Mouse (Mus musculus) forebrain, embryonic 11.5 days (tissue): ENCODE results near the gene Arpc5l. TPM values are rescaled to one million over a fixed set of nuclear protein-coding genes. Genes with fewer than 3 reads are reported as not detected.

ENCODE experiments used
- ATAC-seq: fragments of 200-750 bp; cut with Nextera tagmentation; replicated peaks from 2 replicates; pipeline ENCODE4 v1.8.0; 2017; ENCODE audit warnings: moderate TSS enrichment; ENCODE audit not compliant: low FRiP score
- DNase-seq: peaks from one replicate; pipeline ENCODE4 v3.0.0-alpha.2; 2017; ENCODE audit warnings: low spot score
- H3K27ac ChIP-seq: fragments of 300-500 bp; sonication (generic); 2 replicates; pipeline ENCODE4 v1.5.1; 2014; ENCODE audit warnings: low read depth, low read length
- H3K27me3 ChIP-seq: fragments of 300-500 bp; sonication (generic); 2 replicates; pipeline ENCODE4 v1.6.1; 2014; ENCODE audit warnings: mild to moderate bottlenecking, low read length, mixed read lengths; ENCODE audit not compliant: control insufficient read depth, insufficient read depth
- H3K36me3 ChIP-seq: fragments of 300-500 bp; sonication (generic); 2 replicates; pipeline ENCODE4 v1.6.1; 2014; ENCODE audit warnings: mild to moderate bottlenecking, low read length, moderate library complexity, mixed read lengths; ENCODE audit not compliant: control insufficient read depth, insufficient read depth
- H3K4me1 ChIP-seq: fragments of 300-500 bp; sonication (generic); replicated peaks from 2 replicates; pipeline ENCODE4 v1.6.1; 2014; ENCODE audit warnings: low read length, mixed read lengths; ENCODE audit not compliant: control insufficient read depth, insufficient read depth
- H3K4me2 ChIP-seq: fragments of 300-500 bp; sonication (generic); 2 replicates; pipeline ENCODE4 v1.6.1; 2014; ENCODE audit warnings: low read depth, mild to moderate bottlenecking, low read length, moderate library complexity, mixed read lengths; ENCODE audit not compliant: severe bottlenecking
- H3K4me3 ChIP-seq: fragments of 300-500 bp; sonication (generic); 2 replicates; pipeline ENCODE4 v1.5.1; 2014; ENCODE audit warnings: low read depth, low read length
- H3K9ac ChIP-seq: fragments of 300-500 bp; sonication (generic); 2 replicates; pipeline ENCODE4 v1.6.1; 2014; ENCODE audit warnings: low read length
- H3K9me3 ChIP-seq: fragments of 300-500 bp; sonication (generic); 2 replicates; pipeline ENCODE4 v1.6.1; 2016; ENCODE audit warnings: low read length, mixed read lengths; ENCODE audit not compliant: control insufficient read depth
- WGBS: fragments of 180-500 bp; shearing (Covaris S2); extraction: QIAGEN DNeasy Blood & Tissue Kit; methylation state at CpG from one replicate; pipeline ENCODE4 v1.1.7; 2014; 5-methylcytosine and 5-hydroxymethylcytosine counted together
- polyA plus RNA-seq: library from polyadenylated mRNA; unstranded; fragments of >200 nt; fragmentation: Nextera tagmentation; extraction: Ambion mirVana; gene quantifications from 2 replicates; pipeline ENCODE4 v1.2.1, GENCODE M21; 2014

Arpc5l gene
- polyA plus RNA-seq, 1 experiment from 2014 or later: 146 TPM

DNA sequence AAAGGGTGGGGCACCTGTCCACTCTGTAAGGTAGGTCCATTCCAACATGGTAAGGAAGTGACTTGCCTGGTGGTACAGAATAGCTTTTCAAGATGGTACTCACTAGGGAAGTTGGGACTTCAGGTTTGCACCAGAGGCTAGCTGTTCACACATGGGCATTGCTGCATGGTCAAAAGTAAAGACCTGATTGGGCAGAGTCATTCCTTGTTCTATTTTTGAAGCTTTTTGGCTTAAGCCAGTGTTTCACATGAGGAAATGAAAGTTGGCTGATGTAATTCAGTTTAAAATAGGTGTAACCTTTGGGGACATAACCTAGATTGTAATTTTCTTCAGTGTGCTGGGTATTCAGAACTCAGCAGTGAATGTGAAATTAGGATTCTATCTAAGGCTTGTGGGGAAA lies 6.1 kb downstream of the Arpc5l start:
- H3K9me3 ChIP-seq: no peaks in the 10 kb centered on the region
- no peaks in the 10 kb centered on the region for H3K27me3 ChIP-seq
- no peaks in the 10 kb centered on the region; the same call in 1 of the 2 replicates for H3K36me3 ChIP-seq
- H3K27ac ChIP-seq: no peak overlapping the region
- peaks cover 9% of the 10 kb centered on the region; the same call in 1 of the 2 replicates for H3K4me1 ChIP-seq
- no peak overlapping the region for H3K4me2 ChIP-seq
- ATAC-seq (no peak), DNase-seq (no peak)
- no peak overlapping the region for H3K9ac ChIP-seq
- H3K4me3 ChIP-seq: no peak overlapping the region

DNA sequence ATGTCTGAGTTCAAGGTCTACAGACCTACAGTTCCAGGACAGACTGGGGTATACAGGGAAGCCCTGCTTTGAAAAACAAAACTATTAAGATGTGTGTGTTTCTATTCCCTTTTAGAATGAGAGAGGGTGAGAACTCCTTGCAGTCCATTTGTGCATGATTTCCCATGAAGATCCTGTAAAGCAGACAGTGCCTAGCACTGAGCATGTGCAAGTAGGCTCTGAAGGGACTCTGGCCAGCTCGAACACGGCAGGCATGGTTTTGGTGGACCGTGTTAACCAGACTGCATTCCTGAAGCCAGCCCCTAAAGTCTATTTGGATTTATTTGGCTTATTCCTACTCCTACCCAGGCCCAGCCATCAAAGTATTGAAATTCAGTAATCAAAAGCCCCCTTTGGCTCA lies 6.8 kb downstream of the Arpc5l start:
- peaks cover 2% of the 10 kb centered on the region; the same call in 1 of the 2 replicates for H3K36me3 ChIP-seq
- no peak for DNase-seq
- 92% methylated on average over 3 of the region's 3 CpGs for WGBS
- H3K27ac ChIP-seq: no peak overlapping the region
- H3K27me3 ChIP-seq: no peaks in the 10 kb centered on the region
- no peak overlapping the region for H3K9ac ChIP-seq
- H3K4me2 ChIP-seq: no peak overlapping the region
- ATAC-seq: no peak
- H3K4me3 ChIP-seq: no peak overlapping the region
- H3K4me1 ChIP-seq: peaks cover 8% of the 10 kb centered on the region; the same call in 1 of the 2 replicates
- H3K9me3 ChIP-seq: no peaks in the 10 kb centered on the region

DNA sequence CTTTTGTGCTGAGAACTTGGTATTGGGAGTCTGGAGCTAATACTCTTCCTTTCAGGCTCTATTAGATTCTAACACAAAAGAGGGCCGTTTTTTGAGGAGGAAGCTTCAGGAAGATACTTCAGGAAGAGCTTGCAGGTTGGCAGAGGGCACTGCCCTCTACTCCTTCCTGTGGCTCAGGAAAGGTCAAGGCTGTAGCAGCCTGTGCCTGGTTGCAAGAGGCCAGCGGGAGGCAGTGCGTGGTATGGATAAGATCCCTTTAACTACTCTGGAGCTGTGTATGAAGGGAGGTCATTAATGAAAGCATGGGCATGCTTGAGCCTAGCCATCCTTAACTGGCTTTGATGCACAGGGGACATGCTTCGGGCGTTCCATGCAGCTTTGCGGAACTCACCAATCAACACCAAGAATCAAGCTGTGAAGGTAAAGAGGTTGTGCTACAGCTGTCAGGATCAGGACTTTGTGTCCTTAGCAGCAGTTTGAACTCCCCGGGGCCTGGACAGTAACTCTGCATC lies 7.7 kb downstream of the Arpc5l start:
- no peak for ATAC-seq
- Histone ChIP-seq H3K4me3 (no peak overlapping the region), H3K4me1 (peaks cover 5% of the 10 kb centered on the region; the same call in 1 of the 2 replicates), H3K9me3 (no peaks in the 10 kb centered on the region), H3K9ac (no peak overlapping the region), H3K27ac (no peak overlapping the region), H3K4me2 (no peak overlapping the region), H3K27me3 (no peaks in the 10 kb centered on the region), H3K36me3 (peaks cover 2% of the 10 kb centered on the region; the same call in 1 of the 2 replicates)
- WGBS: 90% methylated on average over 7 of the region's 7 CpGs
- no peak for DNase-seq

DNA sequence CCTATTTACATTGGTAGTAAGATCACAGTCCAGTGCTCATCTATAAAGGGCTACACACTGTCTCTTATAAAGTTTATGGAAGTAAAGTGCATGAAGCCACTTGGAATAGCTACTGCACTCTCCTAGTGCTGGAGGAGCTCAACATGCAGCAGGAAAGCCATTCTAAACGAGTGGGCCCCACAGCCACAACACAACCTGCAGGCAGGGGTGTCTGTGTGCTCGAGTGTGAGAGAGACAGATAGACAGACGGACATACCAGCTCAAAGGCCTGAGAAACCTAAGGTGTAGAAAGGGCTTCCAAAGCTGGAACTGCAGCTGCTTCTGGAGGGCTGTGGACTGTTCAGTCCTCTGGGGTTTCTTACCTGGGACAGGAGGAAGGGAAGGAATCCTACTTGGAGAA lies 11.4 kb downstream of the Arpc5l start:
- no peak for DNase-seq
- Histone ChIP-seq H3K9ac (no peak overlapping the region), H3K27ac (no peak overlapping the region), H3K27me3 (no peaks in the 10 kb centered on the region), H3K36me3 (peaks cover 2% of the 10 kb centered on the region; the same call in 1 of the 2 replicates), H3K4me3 (no peak overlapping the region), H3K9me3 (no peaks in the 10 kb centered on the region), H3K4me1 (no peaks in the 10 kb centered on the region), H3K4me2 (no peak overlapping the region)
- no peak for ATAC-seq
- 85% methylated on average over 3 of the region's 3 CpGs for WGBS

DNA sequence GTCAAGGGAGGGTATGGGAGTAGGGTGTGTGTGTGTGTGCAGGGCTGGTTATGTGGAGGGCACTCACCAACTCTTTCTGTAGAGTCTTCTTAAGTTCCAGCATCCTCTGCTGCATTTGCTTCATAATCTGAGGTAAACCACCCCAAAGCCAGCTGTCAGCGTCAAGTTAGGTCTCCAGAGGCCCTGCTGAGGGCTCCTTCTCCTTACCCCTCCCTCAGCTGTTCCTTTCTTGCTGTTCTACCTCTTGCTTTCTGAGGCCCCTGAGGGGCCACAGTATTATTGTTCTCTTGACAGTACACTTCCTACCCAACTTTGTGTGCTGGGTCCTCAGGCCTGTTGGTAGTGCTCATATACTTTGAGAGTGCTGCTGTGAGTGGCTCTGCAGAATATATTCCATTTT lies 14.9 kb downstream of the Arpc5l start:
- Histone ChIP-seq H3K9ac (no peak overlapping the region), H3K27ac (no peak overlapping the region), H3K9me3 (no peaks in the 10 kb centered on the region), H3K27me3 (no peaks in the 10 kb centered on the region), H3K4me3 (no peak overlapping the region), H3K4me1 (no peaks in the 10 kb centered on the region), H3K36me3 (peaks cover 9% of the 10 kb centered on the region; the same call in 1 of the 2 replicates), H3K4me2 (no peak overlapping the region)
- ATAC-seq (no peak), DNase-seq (no peak)
- WGBS: 100% methylated on average over 1 of the region's 1 CpGs

DNA sequence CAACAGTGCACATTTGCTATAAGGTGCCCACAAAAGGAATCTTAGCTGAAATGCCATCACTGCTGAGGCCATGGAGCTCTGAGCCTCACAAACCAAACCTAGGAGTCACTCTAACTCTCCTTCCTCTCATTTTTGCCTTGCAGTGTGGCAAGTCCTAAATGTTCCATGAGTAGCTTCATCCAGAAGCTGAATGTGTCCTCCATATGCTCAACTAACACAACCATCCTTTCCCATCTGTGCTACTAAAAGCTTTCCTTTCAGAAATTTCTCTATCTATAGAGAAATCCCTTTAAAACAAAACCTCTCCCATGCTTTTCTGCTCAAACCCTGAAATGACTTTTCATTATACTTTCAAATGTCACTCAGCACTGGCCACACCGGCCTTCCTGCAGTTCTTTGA lies 26.5 kb downstream of the Arpc5l start:
- ATAC-seq: no peak
- H3K27ac ChIP-seq: no peak overlapping the region
- WGBS: 96% methylated on average over 1 of the region's 1 CpGs
- no peaks in the 10 kb centered on the region for H3K4me1 ChIP-seq
- no peak for DNase-seq
- H3K9ac ChIP-seq: no peak overlapping the region
- H3K4me3 ChIP-seq: no peak overlapping the region
- no peak overlapping the region for H3K4me2 ChIP-seq
- H3K36me3 ChIP-seq: peaks cover 6% of the 10 kb centered on the region
- no peaks in the 10 kb centered on the region for H3K9me3 ChIP-seq
- no peaks in the 10 kb centered on the region for H3K27me3 ChIP-seq

DNA sequence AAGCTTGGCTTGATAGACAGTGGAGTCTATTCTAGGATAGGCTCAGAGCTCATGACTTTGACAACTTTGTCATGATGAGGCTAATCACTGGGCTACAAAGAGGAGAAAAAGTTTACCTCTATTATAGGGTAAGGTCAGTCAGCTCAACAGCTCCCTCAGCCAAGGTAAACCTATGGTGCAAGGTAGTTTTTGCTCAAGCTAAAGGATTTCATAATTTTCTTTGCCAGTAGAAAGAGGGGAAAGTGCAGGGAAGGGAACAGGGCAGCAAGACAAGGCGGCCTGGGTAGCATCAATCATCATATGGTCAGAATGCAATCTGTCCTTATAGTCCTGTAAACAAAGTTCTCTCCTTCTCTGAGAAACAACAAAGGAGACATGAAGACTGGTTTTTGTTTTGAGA lies 35.1 kb downstream of the Arpc5l start:
- Histone ChIP-seq H3K9ac (no peak overlapping the region), H3K27me3 (no peaks in the 10 kb centered on the region), H3K4me3 (no peak overlapping the region), H3K27ac (no peak overlapping the region), H3K4me1 (no peaks in the 10 kb centered on the region), H3K4me2 (no peak overlapping the region), H3K36me3 (peaks cover 10% of the 10 kb centered on the region), H3K9me3 (no peaks in the 10 kb centered on the region)
- no peak for ATAC-seq
- WGBS: 88% methylated on average over 1 of the region's 1 CpGs
- DNase-seq: no peak

DNA sequence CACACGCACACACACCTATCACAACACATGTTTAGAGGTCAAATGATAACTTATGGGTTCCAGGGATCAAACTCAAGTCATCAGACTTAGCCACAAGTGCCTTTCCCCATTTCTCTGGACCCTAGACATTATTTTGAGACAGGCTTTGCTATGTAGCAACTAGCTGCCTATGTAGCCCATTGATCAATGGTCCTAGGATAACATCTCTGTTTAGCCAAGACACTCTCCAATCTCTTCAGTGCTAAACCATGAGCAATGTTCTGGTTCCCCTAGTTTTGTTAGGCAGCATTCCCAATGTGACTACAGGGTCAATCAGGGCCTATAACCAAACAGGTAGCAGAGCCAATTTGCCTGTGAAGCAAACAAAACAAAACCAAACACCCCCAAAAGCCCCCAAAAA lies 43.4 kb downstream of the Arpc5l start:
- Histone ChIP-seq H3K9me3 (no peaks in the 10 kb centered on the region), H3K27ac (no peak overlapping the region), H3K4me3 (no peak overlapping the region), H3K27me3 (no peaks in the 10 kb centered on the region), H3K36me3 (peaks cover 5% of the 10 kb centered on the region; the same call in 1 of the 2 replicates), H3K9ac (no peak overlapping the region), H3K4me2 (no peak overlapping the region), H3K4me1 (no peaks in the 10 kb centered on the region)
- 95% methylated on average over 1 of the region's 1 CpGs for WGBS
- DNase-seq (no peak), ATAC-seq (no peak)

DNA sequence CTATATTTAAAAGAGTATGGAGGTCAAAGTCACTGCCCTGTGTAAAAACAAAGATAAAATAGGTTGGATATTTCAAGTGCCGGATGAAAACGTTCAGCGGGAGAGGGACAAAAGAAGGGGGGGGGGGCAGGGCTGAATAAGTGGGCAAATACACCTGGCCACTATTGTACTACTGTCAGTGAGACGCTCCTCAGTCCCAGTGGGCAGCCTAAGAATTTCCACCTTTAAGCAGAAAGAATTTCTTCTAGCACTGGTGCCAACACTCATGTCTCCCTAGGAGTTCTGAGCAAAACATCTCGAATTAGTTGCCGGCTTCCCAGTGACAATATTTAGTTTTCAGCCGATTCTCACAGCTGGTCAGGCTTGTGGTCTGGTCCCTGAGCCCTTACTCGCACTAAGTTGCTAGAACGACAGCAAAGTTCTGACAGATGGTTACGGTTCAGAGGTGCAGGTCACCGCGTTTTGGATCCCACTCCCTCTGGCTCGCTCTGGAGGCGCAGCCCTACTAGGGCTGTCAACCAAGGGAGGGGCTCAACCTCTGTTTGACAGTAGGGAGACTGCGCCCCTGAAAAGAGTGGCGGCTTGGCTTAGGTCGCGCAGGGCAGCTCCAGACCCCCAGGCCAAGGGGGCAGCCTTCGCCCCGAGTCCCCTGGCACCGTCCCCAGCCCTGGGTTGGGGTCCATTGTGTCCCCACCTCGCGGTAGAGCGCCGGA lies 59.7 kb downstream of the Arpc5l start:
- Histone ChIP-seq H3K27me3 (no peaks in the 10 kb centered on the region), H3K9ac (peak overlapping the region; percentile 77), H3K9me3 (no peaks in the 10 kb centered on the region), H3K27ac (peak overlapping the region; percentile 63), H3K4me3 (peak overlapping the region; percentile 65), H3K4me2 (peak overlapping the region; percentile 80), H3K36me3 (no peaks in the 10 kb centered on the region; the same call in 1 of the 2 replicates), H3K4me1 (no peaks in the 10 kb centered on the region)
- ATAC-seq: peak; percentile 31
- 7% methylated on average over 25 of the region's 25 CpGs for WGBS
- DNase-seq: no peak
